17 mouse cellular contexts compared by ENCODE assay signal in the genomic region with DNA sequence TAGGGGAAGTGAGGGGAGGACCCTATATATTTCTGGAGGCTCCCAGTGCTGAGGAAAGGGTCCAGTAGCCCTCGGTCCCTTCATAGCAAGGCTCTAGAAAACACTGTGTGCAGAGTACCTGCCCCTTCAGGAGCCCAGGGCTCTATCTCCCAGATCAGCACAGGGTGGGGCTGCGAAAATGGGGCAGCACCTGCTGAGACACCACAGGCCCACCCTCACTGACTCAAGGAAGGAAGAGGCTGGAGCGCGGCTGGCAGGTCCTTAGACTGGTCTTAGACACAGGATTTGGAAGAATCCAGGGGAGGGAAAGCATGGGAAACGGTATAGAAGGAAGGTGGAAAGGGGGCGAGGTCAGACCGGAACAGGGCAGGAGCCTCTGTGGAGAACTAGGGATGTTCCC. TPM values are rescaled to one million over a fixed set of nuclear protein-coding genes. Genes with fewer than 3 reads are reported as not detected.
DNase-seq lines count a peak whose midpoint lies in the region; ATAC-seq and TF ChIP-seq lines count a peak whose summit lies in the region.
"Had no signal": no experiment of that assay in that cellular context is flagged by ENCODE, and none has a peak within 500 bp of the region (broad histone marks: within the 10 kb centered on the region; RNA-seq: fewer than 3 reads in every experiment).

No protein-coding gene starts in this region.

- intact Hi-C loops in left cerebral cortex, postnatal 4 days (cut with DNase I): no loop called here

- TF ChIP-seq CTCF in kidney, postnatal 0 days (IDR thresholded peaks at IDR 0.05; ENCODE audit: low read depth): no peak
- TF ChIP-seq CTCF in E14TG2a.4 (conservative IDR thresholded peaks at IDR 0.05; ENCODE audit: low read length): no peak

- H3K36me3 ChIP-seq in kidney, postnatal 0 days (ENCODE audit: insufficient read depth, low read length): no peaks in the 10 kb centered on the region
- peaks cover 15% of the 10 kb centered on the region; the same call in 1 of the 2 replicates for H3K36me3 ChIP-seq in E14TG2a.4 (ENCODE audit: insufficient read depth, low read length)
- H3K36me3 ChIP-seq in embryonic facial prominence, embryonic 10.5 days (replicated peaks): peaks cover 7% of the 10 kb centered on the region; the same call in 1 of the 2 replicates
- H3K36me3 ChIP-seq in stomach, embryonic 16.5 days (ENCODE audit: control insufficient read depth, insufficient read depth, low read length): no peaks in the 10 kb centered on the region

- no peaks in the 10 kb centered on the region for H3K9me3 ChIP-seq in kidney, postnatal 0 days (replicated peaks; ENCODE audit: low read length)
- no peaks in the 10 kb centered on the region for H3K9me3 ChIP-seq in E14TG2a.4 (ENCODE audit: low read length)
- no peaks in the 10 kb centered on the region for H3K9me3 ChIP-seq in embryonic facial prominence, embryonic 10.5 days
- H3K9me3 ChIP-seq in stomach, embryonic 16.5 days (replicated peaks; ENCODE audit: control insufficient read depth, low read length): no peaks in the 10 kb centered on the region
- H3K9me3 ChIP-seq: neural tube, embryonic 13.5 days had no signal

- no peak for DNase-seq in kidney, postnatal 0 days (ENCODE audit: low spot score)
- DNase-seq in kidney, postnatal 4 days: no peak
- DNase-seq in embryonic facial prominence, embryonic 10.5 days (ENCODE audit: low spot score): no peak
- DNase-seq in gastrocnemius, adult 8-10 months (ENCODE audit: low spot score in 2 of 2): no peak
- DNase-seq in layer of hippocampus, adult 9-11 months: no peak
- DNase-seq in left cerebral cortex, postnatal 4 days: no peak
- DNase-seq: adrenal gland, postnatal 10 days; cerebellum, adult 2 months; heart, adult 11 months; heart, postnatal 14 days had no signal

- H3K27me3 ChIP-seq in kidney, postnatal 0 days (ENCODE audit: insufficient read depth, low read length): no peaks in the 10 kb centered on the region
- H3K27me3 ChIP-seq in E14TG2a.4 (ENCODE audit: insufficient read depth, low read length): peaks cover 4% of the 10 kb centered on the region; the same call in 1 of the 2 replicates
- no peaks in the 10 kb centered on the region for H3K27me3 ChIP-seq in embryonic facial prominence, embryonic 10.5 days (replicated peaks; ENCODE audit: low read depth, poor library complexity, severe bottlenecking)
- no peaks in the 10 kb centered on the region for H3K27me3 ChIP-seq in stomach, embryonic 16.5 days (ENCODE audit: control insufficient read depth, insufficient read depth, low read length)
- H3K27me3 ChIP-seq: neural tube, embryonic 13.5 days had no signal

- H3K27ac ChIP-seq in kidney, postnatal 0 days: peak overlapping the region; percentile 8
- H3K27ac ChIP-seq in embryonic facial prominence, embryonic 10.5 days (replicated peaks): peak overlapping the region; percentile 46
- H3K27ac ChIP-seq in stomach, embryonic 16.5 days (ENCODE audit: low read length): peak overlapping the region; percentile 61
- H3K27ac ChIP-seq: left cerebral cortex, adult 2 months; neural tube, embryonic 13.5 days had no signal

- 85% methylated on average over 7 of the region's 7 CpGs for WGBS in kidney, postnatal 0 days
- WGBS in embryonic facial prominence, embryonic 10.5 days: 88% methylated on average over 7 of the region's 7 CpGs
- WGBS in stomach, embryonic 16.5 days: 86% methylated on average over 7 of the region's 7 CpGs

- H3K4me1 ChIP-seq in kidney, postnatal 0 days (replicated peaks; ENCODE audit: insufficient read depth, low read length): 0 out of 2 replicates have a peak, but pooled peaks cover 4% of the 10 kb centered on the region
- H3K4me1 ChIP-seq in E14TG2a.4 (replicated peaks; ENCODE audit: low read depth, low read length): peaks cover 47% of the 10 kb centered on the region
- peaks cover 55% of the 10 kb centered on the region for H3K4me1 ChIP-seq in embryonic facial prominence, embryonic 10.5 days
- no peaks in the 10 kb centered on the region for H3K4me1 ChIP-seq in stomach, embryonic 16.5 days (ENCODE audit: control insufficient read depth, insufficient read depth, low read length)

- no peak for ATAC-seq in kidney, postnatal 0 days (replicated peaks; ENCODE audit: low FRiP score, low read depth)
- 0 out of 2 replicates have a peak, but pooled peaks have one; percentile 5 for ATAC-seq in stomach, embryonic 16.5 days (ENCODE audit: insufficient read depth, low FRiP score)
- ATAC-seq: CD4-positive, CD25-positive, alpha-beta regulatory T cell, adult 4 months; forebrain, embryonic 14.5 days; inflammation-experienced regulatory T-cells, adult 6 months had no signal

- H3K4me3 ChIP-seq in kidney, postnatal 0 days (replicated peaks; ENCODE audit: low read depth, low read length): no peak overlapping the region
- peak overlapping the region; percentile 7; the same call in 1 of the 2 replicates for H3K4me3 ChIP-seq in E14TG2a.4 (replicated peaks; ENCODE audit: low read length)
- H3K4me3 ChIP-seq in embryonic facial prominence, embryonic 10.5 days: no peak overlapping the region
- H3K4me3 ChIP-seq in stomach, embryonic 16.5 days (replicated peaks; ENCODE audit: low read length): no peak overlapping the region
- H3K4me3 ChIP-seq: left cerebral cortex, adult 2 months; neural tube, embryonic 13.5 days had no signal

- no peak overlapping the region for H3K9ac ChIP-seq in kidney, postnatal 0 days (ENCODE audit: low read depth, low read length)
- no peak overlapping the region for H3K9ac ChIP-seq in stomach, embryonic 16.5 days (ENCODE audit: low read length)
- H3K9ac ChIP-seq: neural tube, embryonic 13.5 days had no signal

- no peak overlapping the region for H3K4me2 ChIP-seq in kidney, postnatal 0 days (ENCODE audit: low read length)
- H3K4me2 ChIP-seq in stomach, embryonic 16.5 days (ENCODE audit: low read depth, low read length): no peak overlapping the region
- H3K4me2 ChIP-seq: neural tube, embryonic 13.5 days had no signal

RNA-seq across cellular contexts. Expression of gene Srebf1, which starts 8.1 kb away (rescaled TPM):
- polyA plus RNA-seq in kidney, postnatal 0 days (2015; fragmentation: Nextera tagmentation; extraction: Ambion mirVana): 44.4 and 50.6 TPM in 2 replicates
- polyA plus RNA-seq in embryonic facial prominence, embryonic 10.5 days (2016; fragmentation: Nextera tagmentation; extraction: Ambion mirVana): 50.9 and 52.1 TPM in 2 replicates
- polyA plus RNA-seq in stomach, embryonic 16.5 days (2015; fragmentation: Nextera tagmentation; extraction: Ambion mirVana): 63.4 and 69.8 TPM in 2 replicates
- 10 to 100 TPM; 35.4 to 57.5 (median 43.5) TPM for total RNA-seq in gastrocnemius, adult 8-10 months (2022)
- total RNA-seq in left cerebral cortex, postnatal 4 days (2021): 10 to 100 TPM; 60.3 to 67.5 TPM

Comparison
In these comparisons a context has a peak if more than half of its experiments do, and no peak if none do; other contexts are left out.
1. H3K27ac ChIP-seq: peak in every context shown above with its lines; median percentile 61 in stomach, embryonic 16.5 days; 46 in embryonic facial prominence, embryonic 10.5 days; 8 in kidney, postnatal 0 days.